Mouse (Mus musculus) neural tube, embryonic 15.5 days (tissue): Measurements from ENCODE around the gene Omt2b. TPM values are rescaled to one million over a fixed set of nuclear protein-coding genes. Genes with fewer than 3 reads are reported as not detected.

Source experiments
- ATAC-seq: fragments of 200-750 bp; cut with Nextera tagmentation; 2 replicates; pipeline ENCODE4 v1.8.0; 2017; ENCODE audit warnings: mild to moderate bottlenecking, moderate TSS enrichment, moderate library complexity; ENCODE audit not compliant: low FRiP score
- H3K27ac ChIP-seq: fragments of 300-500 bp; sonication (generic); replicated peaks from 2 replicates; pipeline ENCODE4 v1.5.1; 2015; ENCODE audit warnings: mild to moderate bottlenecking, inconsistent platforms
- H3K27me3 ChIP-seq: fragments of 300-500 bp; sonication (generic); replicated peaks from 2 replicates; pipeline ENCODE4 v1.6.1; 2015; ENCODE audit warnings: inconsistent platforms
- H3K36me3 ChIP-seq: fragments of 300-500 bp; sonication (generic); 2 replicates; pipeline ENCODE4 v1.6.1; 2015; ENCODE audit warnings: inconsistent platforms
- H3K4me1 ChIP-seq: fragments of 300-500 bp; sonication (generic); 2 replicates; pipeline ENCODE4 v1.6.1; 2015; ENCODE audit warnings: inconsistent platforms
- H3K4me2 ChIP-seq: fragments of 300-500 bp; sonication (generic); 2 replicates; pipeline ENCODE4 v1.6.1; 2015; ENCODE audit warnings: inconsistent platforms, mild to moderate bottlenecking, moderate library complexity
- H3K4me3 ChIP-seq: fragments of 300-500 bp; sonication (generic); replicated peaks from 2 replicates; pipeline ENCODE4 v1.5.1; 2015; ENCODE audit warnings: mild to moderate bottlenecking, inconsistent platforms
- H3K9ac ChIP-seq: fragments of 300-500 bp; sonication (generic); replicated peaks from 2 replicates; pipeline ENCODE4 v1.6.1; 2015; ENCODE audit warnings: mild to moderate bottlenecking, inconsistent platforms
- H3K9me3 ChIP-seq: fragments of 300-500 bp; sonication (generic); replicated peaks from 2 replicates; pipeline ENCODE4 v1.6.1; 2016; ENCODE audit warnings: inconsistent platforms
- whole genome bisulfite sequencing: fragments of 180-500 bp; shearing (Covaris S2); methylation state at CpG from one replicate; pipeline ENCODE4 v1.1.7; 2015; ENCODE audit warnings: mixed read lengths; 5-methylcytosine and 5-hydroxymethylcytosine counted together
- polyA plus RNA-seq: library from polyadenylated mRNA; unstranded; fragments of >200 nt; fragmentation: Nextera tagmentation; extraction: Ambion mirVana; gene quantifications from 2 replicates; pipeline ENCODE4 v1.2.1, GENCODE M21; 2015

Gene Omt2b
- polyA plus RNA-seq, 1 experiment from 2014 or later: not detected

- H3K4me1 ChIP-seq: no peaks in the 10 kb centered on the region
- 91% methylated on average over 7 of the region's 7 CpGs for WGBS
- no peaks in the 10 kb centered on the region for H3K36me3 ChIP-seq
- H3K4me2 ChIP-seq: no peak overlapping the region
- no peak overlapping the region for H3K27ac ChIP-seq
- H3K4me3 ChIP-seq: no peak overlapping the region
- H3K9ac ChIP-seq: no peak overlapping the region
- no peaks in the 10 kb centered on the region for H3K9me3 ChIP-seq
- no peak for ATAC-seq
- no peaks in the 10 kb centered on the region for H3K27me3 ChIP-seq
These were observed 42.4 kb downstream of the Omt2b start for GRCm38 (mm10) chr9:78369786-78370185.

- no peak overlapping the region for H3K27ac ChIP-seq
- H3K27me3 ChIP-seq: no peaks in the 10 kb centered on the region
- H3K4me3 ChIP-seq: no peak overlapping the region
- no peaks in the 10 kb centered on the region for H3K4me1 ChIP-seq
- no peaks in the 10 kb centered on the region for H3K36me3 ChIP-seq
- H3K9ac ChIP-seq: no peak overlapping the region
- H3K9me3 ChIP-seq: no peaks in the 10 kb centered on the region
- 91% methylated on average over 3 of the region's 3 CpGs for WGBS
- ATAC-seq: no peak
- H3K4me2 ChIP-seq: no peak overlapping the region
These were observed 44.1 kb downstream of the Omt2b start for GRCm38 (mm10) chr9:78371441-78371840.

GRCm38 (mm10) chr9:78372827-78373504 lies 45.6 kb downstream of the Omt2b start:
- H3K27me3 ChIP-seq: no peaks in the 10 kb centered on the region
- H3K4me1 ChIP-seq: peaks cover 6% of the 10 kb centered on the region
- H3K9ac ChIP-seq: no peak overlapping the region
- no peaks in the 10 kb centered on the region for H3K9me3 ChIP-seq
- WGBS: 85% methylated on average over 10 of the region's 10 CpGs
- no peaks in the 10 kb centered on the region for H3K36me3 ChIP-seq
- H3K27ac ChIP-seq: no peak overlapping the region
- H3K4me3 ChIP-seq: no peak overlapping the region
- no peak overlapping the region for H3K4me2 ChIP-seq
- no peak for ATAC-seq

GRCm38 (mm10) chr9:78374397-78374796 lies 47.0 kb downstream of the Omt2b start:
- no peak overlapping the region for H3K4me2 ChIP-seq
- 57% methylated on average over 5 of the region's 5 CpGs for WGBS
- peaks cover 14% of the 10 kb centered on the region for H3K4me1 ChIP-seq
- no peak overlapping the region for H3K27ac ChIP-seq
- no peak overlapping the region for H3K9ac ChIP-seq
- H3K36me3 ChIP-seq: no peaks in the 10 kb centered on the region
- H3K27me3 ChIP-seq: no peaks in the 10 kb centered on the region
- no peaks in the 10 kb centered on the region for H3K9me3 ChIP-seq
- no peak for ATAC-seq
- no peak overlapping the region for H3K4me3 ChIP-seq

GRCm38 (mm10) chr9:78374885-78375389 lies 47.5 kb downstream of the Omt2b start:
- ATAC-seq: no peak
- Histone ChIP-seq H3K4me3 (no peak overlapping the region), H3K27ac (no peak overlapping the region), H3K9ac (no peak overlapping the region), H3K4me2 (no peak overlapping the region), H3K4me1 (peaks cover 14% of the 10 kb centered on the region), H3K9me3 (no peaks in the 10 kb centered on the region), H3K27me3 (no peaks in the 10 kb centered on the region), H3K36me3 (no peaks in the 10 kb centered on the region)
- 96% methylated on average over 1 of the region's 1 CpGs for whole genome bisulfite sequencing

GRCm38 (mm10) chr9:78375486-78375885 lies 48.1 kb downstream of the Omt2b start:
- Histone ChIP-seq H3K4me1 (peaks cover 14% of the 10 kb centered on the region), H3K4me2 (no peak overlapping the region), H3K27ac (no peak overlapping the region), H3K9me3 (no peaks in the 10 kb centered on the region), H3K4me3 (no peak overlapping the region), H3K36me3 (no peaks in the 10 kb centered on the region), H3K27me3 (no peaks in the 10 kb centered on the region), H3K9ac (no peak overlapping the region)
- WGBS: 75% methylated on average over 4 of the region's 4 CpGs
- ATAC-seq: no peak

- no peak overlapping the region for H3K9ac ChIP-seq
- 41% methylated on average over 8 of the region's 8 CpGs for WGBS
- peak overlapping the region; percentile 45; the same call in 1 of the 2 replicates for H3K27ac ChIP-seq
- H3K27me3 ChIP-seq: no peaks in the 10 kb centered on the region
- peaks cover 14% of the 10 kb centered on the region for H3K4me1 ChIP-seq
- peak overlapping the region; percentile 41 for H3K4me3 ChIP-seq
- ATAC-seq: no peak
- H3K9me3 ChIP-seq: no peaks in the 10 kb centered on the region
- peak overlapping the region; percentile 68 for H3K4me2 ChIP-seq
- no peaks in the 10 kb centered on the region for H3K36me3 ChIP-seq
These were observed 50.2 kb downstream of the Omt2b start for GRCm38 (mm10) chr9:78377546-78377945.

GRCm38 (mm10) chr9:78378113-78378785 lies 50.9 kb downstream of the Omt2b start, which contains the start of gene Ooep:
Gene Ooep, minus strand, starts transcription at chr9:78378725.
- peaks cover 14% of the 10 kb centered on the region for H3K4me1 ChIP-seq
- H3K36me3 ChIP-seq: no peaks in the 10 kb centered on the region
- H3K4me2 ChIP-seq: peak within 1 kb of the TSS; percentile 68
- H3K27ac ChIP-seq: peak within 1 kb of the TSS; percentile 45; the same call in 1 of the 2 replicates
- peak within 1 kb of the TSS; percentile 41 for H3K4me3 ChIP-seq
- no peaks in the 10 kb centered on the region for H3K27me3 ChIP-seq
- peak within 1 kb of the TSS; percentile 55 for H3K9ac ChIP-seq
- H3K9me3 ChIP-seq: no peaks in the 10 kb centered on the region
- ATAC-seq: peak; percentile 94
- 6% methylated on average over 23 of the region's 23 CpGs for WGBS

Other genes starting within 250 kb of the Omt2b start
- gene Fbxo9, start 218.5 kb upstream of the Omt2b start, polyA plus RNA-seq: 84.7 and 90.9 TPM in 2 replicates
- 30.2 and 30.6 TPM in 2 replicates for gene Ick, start 218.4 kb upstream of the Omt2b start, polyA plus RNA-seq
- gene Gsta4, start 144.8 kb upstream of the Omt2b start, polyA plus RNA-seq: 38.4 and 40.5 TPM in 2 replicates
- 0.22 TPM in 1 of 2 replicates, not detected in the other for gene Gsta1, start 96.9 kb upstream of the Omt2b start, polyA plus RNA-seq
- not detected in 2 replicates for gene Gm3776, start 70.5 kb upstream of the Omt2b start, polyA plus RNA-seq
- not detected in 2 replicates for gene Gm10639, start 37.7 kb upstream of the Omt2b start, polyA plus RNA-seq
- not detected in 2 replicates for gene Omt2a, start 12.8 kb upstream of the Omt2b start, polyA plus RNA-seq
- gene Gsta2, start 28.2 kb downstream of the Omt2b start, polyA plus RNA-seq: 0.82 TPM in 1 of 2 replicates, not detected in the other
- gene Dppa5a, start 40.6 kb downstream of the Omt2b start, polyA plus RNA-seq: 3.6 and 4.4 TPM in 2 replicates
- 3.8 and 4.4 TPM in 2 replicates for gene Ooep, start 51.1 kb downstream of the Omt2b start, polyA plus RNA-seq
- 0.29 and 0.65 TPM in 2 replicates for gene Ddx43, start 68.2 kb downstream of the Omt2b start, polyA plus RNA-seq
- 0.86 and 1.4 TPM in 2 replicates for gene Cgas, start 115.6 kb downstream of the Omt2b start, polyA plus RNA-seq
- 30.0 and 30.1 TPM in 2 replicates for gene Mto1, start 120.6 kb downstream of the Omt2b start, polyA plus RNA-seq
- 2.6 and 3.0 TPM in 2 replicates for gene Gm17324, start 121.2 kb downstream of the Omt2b start, polyA plus RNA-seq
- gene Eef1a1, start 161.6 kb downstream of the Omt2b start, polyA plus RNA-seq: 2,707 and 3,339 TPM in 2 replicates